Mouse (Mus musculus) B cell, adult 67 days (primary cell): ENCODE results near the gene Yju2. TPM values are rescaled to one million over a fixed set of nuclear protein-coding genes. Genes with fewer than 3 reads are reported as not detected.

ENCODE experiments used
- total RNA-seq, 2 experiments: library from RNA; stranded (reverse); gene quantifications; 4 replicates each; pipeline ENCODE4 v1.2.4; 2023

Yju2 gene
- total RNA-seq, result 10 to 100 TPM; 50.3 to 58.0 TPM

GRCm38 (mm10) chr17:55958918-55959728, at the start of gene Yju2:
Gene Yju2 (plus strand): TSS chr17:55959099.

GRCm38 (mm10) chr17:55949400-55949799, 9.5 kb upstream of the Yju2 start, which contains the start of gene Zfp119b:
Gene Zfp119b (minus strand): TSS chr17:55949500.

GRCm38 (mm10) chr17:55952447-55953027, 6.4 kb upstream of the Yju2 start, which contains the start of gene Ebi3:
Gene Ebi3 (plus strand): TSS chr17:55952640.

GRCm38 (mm10) chr17:55969966-55970891, 11.3 kb downstream of the Yju2 start, which contains the start of gene Shd:
Gene Shd (plus strand): TSS chr17:55970467.

GRCm38 (mm10) chr17:55986030-55986961, 27.4 kb downstream of the Yju2 start, which contains the start of gene Fsd1:
Gene Fsd1 (plus strand): TSS chr17:55986509.

GRCm38 (mm10) chr17:56005415-56006061, 46.6 kb downstream of the Yju2 start, which contains the start of the genes Stap2 and Mpnd:
Gene Stap2 (minus strand): TSS chr17:56005584.
Gene Mpnd (plus strand): TSS chr17:56005711.

Other genes starting within 250 kb of the Yju2 start
- 10 to 100 TPM; 37.8 to 38.2 TPM for gene Pot1b, start 246.5 kb upstream of the Yju2 start, total RNA-seq
- 1 to 10 TPM in 1 of 2 experiments, under 1 TPM in 1; 0.47 to 1.6 TPM for gene Adgre4, start 209.1 kb upstream of the Yju2 start, total RNA-seq
- gene Zfp119a, start 80.2 kb upstream of the Yju2 start, total RNA-seq, result 10 to 100 TPM; 10.6 to 15.7 TPM
- gene Zfp959, start 67.0 kb upstream of the Yju2 start, total RNA-seq, result 10 to 100 TPM; 22.5 to 26.0 TPM
- 1 to 10 TPM; 5.8 to 7.4 TPM for gene Zfp119b, start 9.6 kb upstream of the Yju2 start, total RNA-seq
- 10 to 100 TPM; 14.8 to 16.0 TPM for gene Ebi3, start 6.5 kb upstream of the Yju2 start, total RNA-seq
- 1 to 10 TPM; 1.6 to 5.1 TPM for gene Shd, start 11.4 kb downstream of the Yju2 start, total RNA-seq
- not detected for gene Fsd1, start 27.4 kb downstream of the Yju2 start, total RNA-seq
- gene Stap2, start 46.5 kb downstream of the Yju2 start, total RNA-seq, result under 1 TPM; 0.44 to 0.50 TPM
- 10 to 100 TPM; 62.8 to 82.7 TPM for gene Mpnd, start 46.6 kb downstream of the Yju2 start, total RNA-seq
- 100 to 1,000 TPM in 1 of 2 experiments, 10 to 100 TPM in 1; 90.7 to 101 TPM for gene Sh3gl1, start 77.5 kb downstream of the Yju2 start, total RNA-seq
- gene Chaf1a, start 81.3 kb downstream of the Yju2 start, total RNA-seq, result 1 to 10 TPM; 2.9 to 3.3 TPM
- gene Ubxn6, start 115.9 kb downstream of the Yju2 start, total RNA-seq, result 10 to 100 TPM; 55.0 to 65.0 TPM
- 100 to 1,000 TPM; 121 to 127 TPM for gene Hdgfl2, start 120.5 kb downstream of the Yju2 start, total RNA-seq
- gene Plin4, start 150.7 kb downstream of the Yju2 start, total RNA-seq, result not detected
- not detected for gene Plin5, start 158.5 kb downstream of the Yju2 start, total RNA-seq
- gene Lrg1, start 162.9 kb downstream of the Yju2 start, total RNA-seq, result not detected
- under 1 TPM; 0.87 to 0.92 TPM for gene Sema6b, start 181.2 kb downstream of the Yju2 start, total RNA-seq
- under 1 TPM; 0.33 to 0.46 TPM for gene Tnfaip8l1, start 203.4 kb downstream of the Yju2 start, total RNA-seq
- 10 to 100 TPM; 45.9 to 46.6 TPM for gene Mydgf, start 224.8 kb downstream of the Yju2 start, total RNA-seq